Mouse (Mus musculus): Measurements from ENCODE around the gene Odaph. TPM values are rescaled to one million over a fixed set of nuclear protein-coding genes. Genes with fewer than 3 reads are reported as not detected.

Gene Odaph
- polyA plus RNA-seq, 1 experiment from 2014 or later, result not detected

GRCm38 (mm10) chr5:91972046-91972445, 15.2 kb upstream of the Odaph start:
- 96% methylated on average over 3 of the region's 3 CpGs for WGBS
- no peak overlapping the region for H3K27ac ChIP-seq
- H3K9ac ChIP-seq, result no peak overlapping the region
- H3K4me3 ChIP-seq, result no peak overlapping the region
- H3K36me3 ChIP-seq (replicated peaks), result no peaks in the 10 kb centered on the region
- H3K27me3 ChIP-seq (replicated peaks), result no peaks in the 10 kb centered on the region
- no peaks in the 10 kb centered on the region for H3K9me3 ChIP-seq
- H3K4me1 ChIP-seq, result no peaks in the 10 kb centered on the region
- no peak for ATAC-seq (replicated peaks)
- no peak overlapping the region for H3K4me2 ChIP-seq

GRCm38 (mm10) chr5:91974002-91974401, 13.3 kb upstream of the Odaph start:
- Histone ChIP-seq H3K9ac (no peak overlapping the region), H3K36me3 (replicated peaks) (no peaks in the 10 kb centered on the region), H3K27ac (no peak overlapping the region), H3K9me3 (no peaks in the 10 kb centered on the region), H3K4me3 (no peak overlapping the region), H3K4me2 (no peak overlapping the region), H3K4me1 (no peaks in the 10 kb centered on the region), H3K27me3 (replicated peaks) (no peaks in the 10 kb centered on the region)
- WGBS, result 93% methylated on average over 7 of the region's 7 CpGs
- no peak for ATAC-seq (replicated peaks)

GRCm38 (mm10) chr5:91975758-91976157, 11.5 kb upstream of the Odaph start:
- no peaks in the 10 kb centered on the region for H3K9me3 ChIP-seq
- no peak overlapping the region for H3K4me3 ChIP-seq
- H3K9ac ChIP-seq, result no peak overlapping the region
- H3K27me3 ChIP-seq (replicated peaks), result no peaks in the 10 kb centered on the region
- H3K27ac ChIP-seq, result no peak overlapping the region
- no peaks in the 10 kb centered on the region for H3K4me1 ChIP-seq
- no peaks in the 10 kb centered on the region for H3K36me3 ChIP-seq (replicated peaks)
- no peak for ATAC-seq (replicated peaks)
- no peak overlapping the region for H3K4me2 ChIP-seq
- WGBS, result 93% methylated on average over 9 of the region's 9 CpGs

GRCm38 (mm10) chr5:91976566-91977396, 10.5 kb upstream of the Odaph start:
- Histone ChIP-seq H3K9me3 (no peaks in the 10 kb centered on the region), H3K4me1 (no peaks in the 10 kb centered on the region), H3K27ac (no peak overlapping the region), H3K27me3 (replicated peaks) (no peaks in the 10 kb centered on the region), H3K4me2 (no peak overlapping the region), H3K36me3 (replicated peaks) (no peaks in the 10 kb centered on the region), H3K9ac (no peak overlapping the region), H3K4me3 (no peak overlapping the region)
- WGBS, result 74% methylated on average over 10 of the region's 10 CpGs
- ATAC-seq (replicated peaks), result no peak

- ATAC-seq (replicated peaks), result no peak
- H3K9me3 ChIP-seq, result no peaks in the 10 kb centered on the region
- WGBS, result 89% methylated on average over 2 of the region's 2 CpGs
- H3K4me2 ChIP-seq, result no peak overlapping the region
- H3K9ac ChIP-seq, result no peak overlapping the region
- H3K4me1 ChIP-seq, result no peaks in the 10 kb centered on the region
- H3K27me3 ChIP-seq (replicated peaks), result no peaks in the 10 kb centered on the region
- no peak overlapping the region for H3K27ac ChIP-seq
- H3K4me3 ChIP-seq, result no peak overlapping the region
- no peaks in the 10 kb centered on the region for H3K36me3 ChIP-seq (replicated peaks)
Observed at GRCm38 (mm10) chr5:91977397-91977770, 9.9 kb upstream of the Odaph start.

GRCm38 (mm10) chr5:91981176-91981840, 6.0 kb upstream of the Odaph start:
- H3K9me3 ChIP-seq, result no peaks in the 10 kb centered on the region
- H3K36me3 ChIP-seq (replicated peaks), result no peaks in the 10 kb centered on the region
- H3K27ac ChIP-seq, result no peak overlapping the region
- no peak for ATAC-seq (replicated peaks)
- no peaks in the 10 kb centered on the region for H3K27me3 ChIP-seq (replicated peaks)
- H3K4me2 ChIP-seq, result no peak overlapping the region
- no peak overlapping the region for H3K9ac ChIP-seq
- H3K4me3 ChIP-seq, result no peak overlapping the region
- no peaks in the 10 kb centered on the region for H3K4me1 ChIP-seq
- WGBS, result 92% methylated on average over 11 of the region's 11 CpGs

- no peak for ATAC-seq (replicated peaks)
- Histone ChIP-seq H3K36me3 (replicated peaks) (no peaks in the 10 kb centered on the region), H3K9ac (no peak overlapping the region), H3K4me2 (no peak overlapping the region), H3K4me3 (no peak overlapping the region), H3K27ac (no peak overlapping the region), H3K27me3 (replicated peaks) (no peaks in the 10 kb centered on the region), H3K9me3 (no peaks in the 10 kb centered on the region), H3K4me1 (no peaks in the 10 kb centered on the region)
- WGBS, result 77% methylated on average over 2 of the region's 2 CpGs
Observed at GRCm38 (mm10) chr5:91983490-91983889, 3.8 kb upstream of the Odaph start.

- H3K9me3 ChIP-seq, result no peaks in the 10 kb centered on the region
- no peak for ATAC-seq (replicated peaks)
Observed at GRCm38 (mm10) chr5:91985721-91986120, 1.6 kb upstream of the Odaph start.

GRCm38 (mm10) chr5:91987799-91988198, 524 bp downstream of the Odaph start:
- no peaks in the 10 kb centered on the region for H3K9me3 ChIP-seq
- no peak overlapping the region for H3K4me3 ChIP-seq
- H3K36me3 ChIP-seq (replicated peaks), result no peaks in the 10 kb centered on the region
- H3K4me1 ChIP-seq, result no peaks in the 10 kb centered on the region
- H3K27me3 ChIP-seq (replicated peaks), result no peaks in the 10 kb centered on the region
- no peak overlapping the region for H3K9ac ChIP-seq
- no peak overlapping the region for H3K27ac ChIP-seq
- ATAC-seq (replicated peaks), result no peak
- no peak overlapping the region for H3K4me2 ChIP-seq
- 95% methylated on average over 2 of the region's 2 CpGs for whole genome bisulfite sequencing

More at GRCm38 (mm10) chr5:91985721-91986120, 1.6 kb upstream of the Odaph start:
- Histone ChIP-seq H3K9ac (no peak overlapping the region), H3K36me3 (replicated peaks) (no peaks in the 10 kb centered on the region), H3K4me3 (no peak overlapping the region), H3K4me2 (no peak overlapping the region), H3K27ac (no peak overlapping the region), H3K4me1 (no peaks in the 10 kb centered on the region), H3K27me3 (replicated peaks) (no peaks in the 10 kb centered on the region)
- 24% methylated on average over 2 of the region's 2 CpGs for WGBS

GRCm38 (mm10) chr5:91989261-91989660, 2.0 kb downstream of the Odaph start:
- Histone ChIP-seq H3K27me3 (replicated peaks) (no peaks in the 10 kb centered on the region), H3K9ac (no peak overlapping the region), H3K36me3 (replicated peaks) (no peaks in the 10 kb centered on the region), H3K4me2 (no peak overlapping the region), H3K4me1 (no peaks in the 10 kb centered on the region), H3K4me3 (no peak overlapping the region), H3K27ac (no peak overlapping the region), H3K9me3 (no peaks in the 10 kb centered on the region)
- no peak for ATAC-seq (replicated peaks)
- 78% methylated on average over 9 of the region's 9 CpGs for WGBS

- no peak for ATAC-seq (replicated peaks)
- H3K4me2 ChIP-seq, result no peak overlapping the region
- no peaks in the 10 kb centered on the region for H3K27me3 ChIP-seq (replicated peaks)
- no peaks in the 10 kb centered on the region for H3K4me1 ChIP-seq
- H3K9ac ChIP-seq, result no peak overlapping the region
- no peaks in the 10 kb centered on the region for H3K9me3 ChIP-seq
- no peaks in the 10 kb centered on the region for H3K36me3 ChIP-seq (replicated peaks)
- no peak overlapping the region for H3K27ac ChIP-seq
- H3K4me3 ChIP-seq, result no peak overlapping the region
- WGBS, result 89% methylated on average over 6 of the region's 6 CpGs
Observed at GRCm38 (mm10) chr5:91991191-91991937, 4.1 kb downstream of the Odaph start.

- 94% methylated on average over 2 of the region's 2 CpGs for WGBS
- Histone ChIP-seq H3K27ac (no peak overlapping the region), H3K4me3 (no peak overlapping the region), H3K4me2 (no peak overlapping the region), H3K27me3 (replicated peaks) (no peaks in the 10 kb centered on the region), H3K4me1 (no peaks in the 10 kb centered on the region), H3K36me3 (replicated peaks) (no peaks in the 10 kb centered on the region), H3K9me3 (no peaks in the 10 kb centered on the region), H3K9ac (no peak overlapping the region)
- no peak for ATAC-seq (replicated peaks)
Observed at GRCm38 (mm10) chr5:91993061-91993460, 5.8 kb downstream of the Odaph start.
